In genomic region chr3:107740578-107741207, GRCm38 (mm10) we compare ENCODE assay signal across 8 mouse cellular contexts. TPM values are rescaled to one million over a fixed set of nuclear protein-coding genes. Genes with fewer than 3 reads are reported as not detected.
A peak's percentile ranks its signal among the peaks of the same experiment; 100 is the strongest.
DNase-seq lines count a peak whose midpoint lies in the region; ATAC-seq and TF ChIP-seq lines count a peak whose summit lies in the region.

No protein-coding gene starts in this region.

- no peak overlapping the region for H3K4me3 ChIP-seq in layer of hippocampus, adult 2 months
- H3K4me3 ChIP-seq in cortical plate, adult 2 months (ENCODE audit: insufficient read depth, low read length): no peak overlapping the region
- H3K4me3 ChIP-seq in hindbrain, postnatal 0 days (ENCODE audit: low read length): no peak overlapping the region
- H3K4me3 ChIP-seq in liver, embryonic 14.5 days (ENCODE audit: insufficient read depth in 1 of 2, low read depth in 2 of 2, low read length in 2 of 2): no peak overlapping the region
- H3K4me3 ChIP-seq in thymus, adult 2 months (ENCODE audit: control insufficient read depth, insufficient read depth, low read length): no peak overlapping the region

- peak; percentile 89 for ATAC-seq in hindbrain, postnatal 0 days
- 0 out of 2 replicates have a peak, but pooled peaks have one; percentile 28 for ATAC-seq in liver, embryonic 14.5 days (ENCODE audit: insufficient read depth)

- peak in 1 of 2 experiments; percentile 36 for DNase-seq in layer of hippocampus, adult 2 months (ENCODE audit: low spot score in 2 of 2)
- no peak for DNase-seq in layer of hippocampus, adult 18-20 months (ENCODE audit: low spot score in 2 of 2)
- peak; percentile 56 to 67 for DNase-seq in gastrocnemius, postnatal 36 days
- peak; percentile 85 for DNase-seq in hindbrain, postnatal 0 days (ENCODE audit: low spot score)
- DNase-seq in liver, embryonic 14.5 days (ENCODE audit: low read depth in 3 of 3, low spot score in 3 of 3): peak in 1 of 3 experiments; percentile 29
- peak; percentile 93 for DNase-seq in retina, postnatal 1 day
- DNase-seq in thymus, adult 2 months: no peak

- no peak for TF ChIP-seq POLR2A in cortical plate, adult 2 months (IDR thresholded peaks at IDR 0.05; ENCODE audit: extremely low read depth, insufficient read depth, low read length)
- no peak for TF ChIP-seq POLR2A in thymus, adult 2 months (IDR thresholded peaks at IDR 0.05; ENCODE audit: control insufficient read depth, extremely low read depth, insufficient read depth, low read length, poor library complexity)

- peaks cover 12% of the 10 kb centered on the region for H3K4me1 ChIP-seq in cortical plate, adult 2 months (ENCODE audit: control insufficient read depth, insufficient read depth, low read length)
- peaks cover 18% of the 10 kb centered on the region for H3K4me1 ChIP-seq in hindbrain, postnatal 0 days (ENCODE audit: insufficient read depth, low read length)
- peaks cover 0 to 21% of the 10 kb centered on the region in 2 experiments; a peak in 2 of 4 replicates for H3K4me1 ChIP-seq in liver, embryonic 14.5 days (replicated peaks; ENCODE audit: control insufficient read depth in 2 of 2, insufficient read depth in 2 of 2, low read length in 1 of 2)
- no peaks in the 10 kb centered on the region for H3K4me1 ChIP-seq in thymus, adult 2 months (replicated peaks; ENCODE audit: control insufficient read depth, insufficient read depth, low read length)

- no peak for TF ChIP-seq CTCF in layer of hippocampus, adult 2 months (conservative IDR thresholded peaks at IDR 0.05)
- no peak for TF ChIP-seq CTCF in cortical plate, adult 2 months (IDR thresholded peaks at IDR 0.05; ENCODE audit: extremely low read depth, insufficient read depth, low read length)
- TF ChIP-seq CTCF in hindbrain, postnatal 0 days (IDR thresholded peaks at IDR 0.05; ENCODE audit: low read depth): no peak
- TF ChIP-seq CTCF in liver, embryonic 14.5 days (IDR thresholded peaks at IDR 0.05; ENCODE audit: low read depth): no peak
- TF ChIP-seq CTCF in thymus, adult 2 months (IDR thresholded peaks at IDR 0.05; ENCODE audit: borderline replicate concordance, control insufficient read depth, extremely low read depth, insufficient read depth, low read length, poor library complexity): no peak

- intact Hi-C loops in gastrocnemius, postnatal 36 days (cut with DNase I): no loop called here

- no peak for TF ChIP-seq EP300 in liver, embryonic 14.5 days (IDR thresholded peaks at IDR 0.05; ENCODE audit: low read depth)

- no peaks in the 10 kb centered on the region for H3K27me3 ChIP-seq in hindbrain, postnatal 0 days (ENCODE audit: insufficient read depth, low read length)
- no peaks in the 10 kb centered on the region for H3K27me3 ChIP-seq in liver, embryonic 14.5 days (ENCODE audit: control insufficient read depth, insufficient read depth, low read length)
- H3K27me3 ChIP-seq in thymus, adult 2 months (ENCODE audit: control insufficient read depth, insufficient read depth, low read length): no peaks in the 10 kb centered on the region

- H3K4me2 ChIP-seq in hindbrain, postnatal 0 days (ENCODE audit: low read depth, low read length): no peak overlapping the region
- no peak overlapping the region for H3K4me2 ChIP-seq in liver, embryonic 14.5 days (ENCODE audit: low read depth)

- 9% methylated on average over 6 of the region's 6 CpGs for WGBS in hindbrain, postnatal 0 days
- 21% methylated on average over 6 of the region's 6 CpGs for WGBS in liver, embryonic 14.5 days (ENCODE audit: insufficient replicate concordance)
- 44% methylated on average over 6 of the region's 6 CpGs for WGBS in thymus, adult 2 months

- H3K9ac ChIP-seq in hindbrain, postnatal 0 days (replicated peaks; ENCODE audit: low read length): no peak overlapping the region
- no peak overlapping the region for H3K9ac ChIP-seq in liver, embryonic 14.5 days (replicated peaks)

- H3K27ac ChIP-seq in layer of hippocampus, adult 2 months: peak overlapping the region; percentile 81
- peak overlapping the region; percentile 22 for H3K27ac ChIP-seq in cortical plate, adult 2 months (ENCODE audit: insufficient read depth, low read length)
- peak overlapping the region; percentile 67 for H3K27ac ChIP-seq in hindbrain, postnatal 0 days
- H3K27ac ChIP-seq in liver, embryonic 14.5 days: no peak overlapping the region
- no peak overlapping the region for H3K27ac ChIP-seq in thymus, adult 2 months (ENCODE audit: control insufficient read depth, insufficient read depth, low read length)

- H3K9me3 ChIP-seq in hindbrain, postnatal 0 days (ENCODE audit: low read length): no peaks in the 10 kb centered on the region
- H3K9me3 ChIP-seq in liver, embryonic 14.5 days (ENCODE audit: control insufficient read depth, low read length): no peaks in the 10 kb centered on the region

- H3K36me3 ChIP-seq in hindbrain, postnatal 0 days (ENCODE audit: insufficient read depth, low read length): no peaks in the 10 kb centered on the region
- no peaks in the 10 kb centered on the region for H3K36me3 ChIP-seq in liver, embryonic 14.5 days (replicated peaks; ENCODE audit: control insufficient read depth, insufficient read depth, low read depth)
- H3K36me3 ChIP-seq in thymus, adult 2 months (ENCODE audit: control insufficient read depth, insufficient read depth, low read length): no peaks in the 10 kb centered on the region

RNA-seq across cellular contexts. Expression of gene Csf1, which starts 19.6 kb away (rescaled TPM):
- total RNA-seq in layer of hippocampus, adult 2 months (2021): 10 to 100 TPM; 20.4 to 20.5 TPM
- 10 to 100 TPM; 22.0 to 23.3 TPM for total RNA-seq in layer of hippocampus, adult 18-20 months (2021)
- polyA plus RNA-seq in cortical plate, adult 2 months (2012; rRNA removed): 15.4 and 16.7 TPM in 2 replicates
- 1 to 10 TPM; 6.0 to 9.7 TPM for total RNA-seq in gastrocnemius, postnatal 36 days (2021)
- 13.1 and 15.1 TPM in 2 replicates for total RNA-seq in hindbrain, postnatal 0 days (2014; rRNA removed)
- polyA plus RNA-seq in hindbrain, postnatal 0 days (2015; fragmentation: Nextera tagmentation; extraction: Ambion mirVana): 11.2 and 12.1 TPM in 2 replicates
- 3.7 and 4.4 TPM in 2 replicates for polyA plus RNA-seq in liver, embryonic 14.5 days (2012; rRNA removed)
- 5.9 and 6.1 TPM in 2 replicates for polyA plus RNA-seq in liver, embryonic 14.5 days (2014; fragmentation: Nextera tagmentation; extraction: Ambion mirVana)
- 10.7 and 12.5 TPM in 2 replicates for polyA plus RNA-seq in thymus, adult 2 months (2012; rRNA removed)

RNA-seq across cellular contexts. Expression of gene Ahcyl1, which starts 44.3 kb away (rescaled TPM):
- 100 to 1,000 TPM; 338 to 346 TPM for total RNA-seq in layer of hippocampus, adult 2 months (2021)
- total RNA-seq in layer of hippocampus, adult 18-20 months (2021): 100 to 1,000 TPM; 323 to 325 TPM
- polyA plus RNA-seq in cortical plate, adult 2 months (2012; rRNA removed): 344 and 347 TPM in 2 replicates
- 10 to 100 TPM; 25.0 to 28.9 TPM for total RNA-seq in gastrocnemius, postnatal 36 days (2021)
- total RNA-seq in hindbrain, postnatal 0 days (2014; rRNA removed): 54.2 and 55.3 TPM in 2 replicates
- polyA plus RNA-seq in hindbrain, postnatal 0 days (2015; fragmentation: Nextera tagmentation; extraction: Ambion mirVana): 122 and 132 TPM in 2 replicates
- 22.9 and 30.1 TPM in 2 replicates for polyA plus RNA-seq in liver, embryonic 14.5 days (2012; rRNA removed)
- 28.6 and 29.8 TPM in 2 replicates for polyA plus RNA-seq in liver, embryonic 14.5 days (2014; fragmentation: Nextera tagmentation; extraction: Ambion mirVana)
- polyA plus RNA-seq in thymus, adult 2 months (2012; rRNA removed): 54.4 and 61.2 TPM in 2 replicates

Comparison
In these comparisons a context has a peak if more than half of its experiments do, and no peak if none do; other contexts are left out.
1. DNase-seq: peak in gastrocnemius, postnatal 36 days (2 of 2), hindbrain, postnatal 0 days (single experiment) and retina, postnatal 1 day (single experiment); none in layer of hippocampus, adult 18-20 months (0 of 2) and thymus, adult 2 months (single experiment).
2. H3K27ac ChIP-seq: peak in layer of hippocampus, adult 2 months (single experiment), cortical plate, adult 2 months (single experiment) and hindbrain, postnatal 0 days (single experiment); none in liver, embryonic 14.5 days (single experiment) and thymus, adult 2 months (single experiment).